Mouse (Mus musculus) kidney, adult 9 months (tissue): ENCODE measurements around the gene Slc22a18.
"Not testable (repeated sequence)": the region's sequence is repeated elsewhere in the genome, so short reads cannot be mapped to it uniquely, and the experiment has no call there.

Source experiments
- DNase-seq: peaks from one replicate; pipeline ENCODE4 v3.0.0; 2022

Slc22a18 gene

GRCm38 (mm10) chr7:143505823-143506222 lies 32.3 kb downstream of the Slc22a18 start:
- DNase-seq = peak; percentile 95

GRCm38 (mm10) chr7:143506271-143506670 lies 32.7 kb downstream of the Slc22a18 start:
- DNase-seq = no peak

GRCm38 (mm10) chr7:143506675-143507074 lies 33.1 kb downstream of the Slc22a18 start:
- DNase-seq = peak; percentile 86

GRCm38 (mm10) chr7:143509566-143509965 lies 36.0 kb downstream of the Slc22a18 start:
- peak; percentile 68 for DNase-seq

GRCm38 (mm10) chr7:143510593-143511334 lies 37.2 kb downstream of the Slc22a18 start:
- DNase-seq = peak; percentile 61

- DNase-seq = no peak
Measured at GRCm38 (mm10) chr7:143511335-143511712, 37.8 kb downstream of the Slc22a18 start.

GRCm38 (mm10) chr7:143513763-143514415 lies 40.4 kb downstream of the Slc22a18 start:
- no peak for DNase-seq

- DNase-seq = no peak
Measured at GRCm38 (mm10) chr7:143514416-143514768, 40.9 kb downstream of the Slc22a18 start.

GRCm38 (mm10) chr7:143519333-143519732 lies 45.8 kb downstream of the Slc22a18 start:
- DNase-seq = no peak

GRCm38 (mm10) chr7:143532410-143532809 lies 58.9 kb downstream of the Slc22a18 start:
- no peak for DNase-seq

GRCm38 (mm10) chr7:143533284-143533683 lies 59.7 kb downstream of the Slc22a18 start:
- DNase-seq = no peak

- DNase-seq = no peak
Measured at GRCm38 (mm10) chr7:143536251-143536650, 62.7 kb downstream of the Slc22a18 start.

- not testable (repeated sequence) for DNase-seq
Measured at GRCm38 (mm10) chr7:143538229-143538628, 64.7 kb downstream of the Slc22a18 start.

- DNase-seq = no peak
Measured at GRCm38 (mm10) chr7:143538671-143539070, 65.1 kb downstream of the Slc22a18 start.

- peak; percentile 22 for DNase-seq
Measured at GRCm38 (mm10) chr7:143544368-143544767, 70.8 kb downstream of the Slc22a18 start.

- DNase-seq = no peak
Measured at GRCm38 (mm10) chr7:143546554-143546953, 73.0 kb downstream of the Slc22a18 start.

- DNase-seq = no peak
Measured at GRCm38 (mm10) chr7:143548231-143548961, 74.9 kb downstream of the Slc22a18 start.
